23 mouse cellular contexts compared by ENCODE assay signal in the genomic region with DNA sequence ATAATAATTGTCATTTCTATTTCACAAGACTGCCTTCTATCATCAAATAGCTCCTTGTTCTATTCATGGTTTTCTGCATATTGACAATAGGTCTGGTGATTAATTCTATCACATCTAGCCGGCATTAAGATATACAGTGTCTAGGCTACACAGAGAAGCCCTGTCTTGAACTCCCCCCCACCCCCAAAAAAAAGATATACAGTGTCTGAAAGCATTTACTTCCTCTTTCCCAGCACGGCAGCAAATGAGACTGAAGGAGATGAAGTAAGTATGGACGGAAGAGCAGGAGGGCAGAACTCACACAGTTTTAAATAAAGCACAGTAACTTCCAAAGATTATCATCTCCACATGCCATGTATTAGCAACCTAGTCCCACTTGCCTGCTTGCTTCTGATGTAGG.
DNase-seq lines count a peak whose midpoint lies in the region; ATAC-seq and TF ChIP-seq lines count a peak whose summit lies in the region.
"Had no signal": no experiment of that assay in that cellular context is flagged by ENCODE, and none has a peak within 500 bp of the region (broad histone marks: within the 10 kb centered on the region; RNA-seq: fewer than 3 reads in every experiment).

No protein-coding gene starts in this region.

- peaks cover 4% of the 10 kb centered on the region; the same call in 1 of the 2 replicates for H3K9me3 ChIP-seq in neural tube, embryonic 13.5 days
- H3K9me3 ChIP-seq: G1E; hindbrain, embryonic 12.5 days; limb, embryonic 10.5 days; midbrain, embryonic 13.5 days had no signal

- no peak for TF ChIP-seq POLR2A in bone marrow macrophage, adult 2 months (IDR thresholded peaks at IDR 0.05; ENCODE audit: borderline replicate concordance, low read depth, low read length)
- TF ChIP-seq POLR2A in thymus, adult 2 months (IDR thresholded peaks at IDR 0.05; ENCODE audit: control insufficient read depth, extremely low read depth, insufficient read depth, low read length, poor library complexity) = no peak

- H3K36me3 ChIP-seq in neural tube, embryonic 13.5 days = no peaks in the 10 kb centered on the region
- no peaks in the 10 kb centered on the region for H3K36me3 ChIP-seq in thymus, adult 2 months (ENCODE audit: control insufficient read depth, insufficient read depth, low read length)
- H3K36me3 ChIP-seq: G1E; hindbrain, embryonic 12.5 days; limb, embryonic 10.5 days had no signal

- DNase-seq in neural tube, embryonic 10.5 days (ENCODE audit: extremely low spot score, low spot score) = no peak
- DNase-seq in thymus, adult 2 months = no peak
- DNase-seq in adrenal gland, adult (ENCODE audit: inconsistent age in 2 of 2, low spot score in 1 of 2) = no peak
- DNase-seq in adrenal gland, postnatal 14 days = no peak
- DNase-seq: cerebellum, postnatal 10 days; embryo, embryonic 11 days; gastrocnemius, postnatal 14 days; kidney, postnatal 36 days; lung, adult 2 months; lung, postnatal 36 days; right cerebral cortex, postnatal 4 days had no signal

- no peaks in the 10 kb centered on the region for H3K27me3 ChIP-seq in neural tube, embryonic 13.5 days
- no peaks in the 10 kb centered on the region for H3K27me3 ChIP-seq in thymus, adult 2 months (ENCODE audit: control insufficient read depth, insufficient read depth, low read length)
- H3K27me3 ChIP-seq: hindbrain, embryonic 12.5 days; midbrain, embryonic 13.5 days had no signal

- TF ChIP-seq CTCF in bone marrow macrophage, adult 2 months (IDR thresholded peaks at IDR 0.05; ENCODE audit: low read depth, low read length) = no peak
- TF ChIP-seq CTCF in thymus, adult 2 months (IDR thresholded peaks at IDR 0.05; ENCODE audit: borderline replicate concordance, control insufficient read depth, extremely low read depth, insufficient read depth, low read length, poor library complexity) = no peak

- no peak overlapping the region for H3K9ac ChIP-seq in neural tube, embryonic 13.5 days
- H3K9ac ChIP-seq: hindbrain, embryonic 12.5 days; midbrain, embryonic 13.5 days had no signal

- H3K4me2 ChIP-seq in neural tube, embryonic 13.5 days = no peak overlapping the region
- H3K4me2 ChIP-seq: hindbrain, embryonic 12.5 days; midbrain, embryonic 13.5 days had no signal

- no peak overlapping the region for H3K4me3 ChIP-seq in neural tube, embryonic 13.5 days
- no peak overlapping the region for H3K4me3 ChIP-seq in bone marrow macrophage, adult 2 months (ENCODE audit: insufficient read depth, low read length)
- H3K4me3 ChIP-seq in thymus, adult 2 months (ENCODE audit: control insufficient read depth, insufficient read depth, low read length) = no peak overlapping the region
- H3K4me3 ChIP-seq: forebrain, embryonic 10.5 days; hindbrain, embryonic 12.5 days; left cerebral cortex, adult 2 months; limb, embryonic 10.5 days; midbrain, embryonic 13.5 days; myocyte had no signal

- 0 out of 2 replicates have a peak, but pooled peaks cover 3% of the 10 kb centered on the region for H3K4me1 ChIP-seq in neural tube, embryonic 13.5 days (replicated peaks)
- peaks cover 3% of the 10 kb centered on the region; the same call in 1 of the 2 replicates for H3K4me1 ChIP-seq in bone marrow macrophage, adult 2 months (ENCODE audit: control insufficient read depth, insufficient read depth, low read length)
- H3K4me1 ChIP-seq in thymus, adult 2 months (replicated peaks; ENCODE audit: control insufficient read depth, insufficient read depth, low read length) = no peaks in the 10 kb centered on the region
- H3K4me1 ChIP-seq: forebrain, embryonic 10.5 days; hindbrain, embryonic 12.5 days; limb, embryonic 10.5 days had no signal

- ATAC-seq in neural tube, embryonic 13.5 days (ENCODE audit: low read depth) = no peak
- ATAC-seq in megakaryocyte, adult 5-6 weeks (ENCODE audit: poor library complexity, severe bottlenecking) = peak; percentile 68
- ATAC-seq: CD4-positive, CD25-positive, alpha-beta regulatory T cell, adult 4 months; midbrain, embryonic 13.5 days had no signal

- WGBS in neural tube, embryonic 13.5 days = 26% methylated on average over 3 of the region's 3 CpGs
- WGBS in thymus, adult 2 months = 39% methylated on average over 3 of the region's 3 CpGs

- H3K27ac ChIP-seq in neural tube, embryonic 13.5 days (replicated peaks) = 0 out of 2 replicates have a peak overlapping the region, but pooled peaks have one; percentile 28
- peak overlapping the region; percentile 4; the same call in 1 of the 2 replicates for H3K27ac ChIP-seq in bone marrow macrophage, adult 2 months (ENCODE audit: insufficient read depth, low read depth, low read length)
- H3K27ac ChIP-seq in thymus, adult 2 months (ENCODE audit: control insufficient read depth, insufficient read depth, low read length) = no peak overlapping the region
- H3K27ac ChIP-seq: forebrain, embryonic 10.5 days; hindbrain, embryonic 12.5 days; left cerebral cortex, adult 2 months; limb, embryonic 10.5 days; midbrain, embryonic 13.5 days; stomach, postnatal 0 days had no signal
